Mouse (Mus musculus) MEL (cell line): Measurements from ENCODE around the gene Afg1l. TPM values are rescaled to one million over a fixed set of nuclear protein-coding genes. Genes with fewer than 3 reads are reported as not detected.

ENCODE experiments used
- DNase-seq: peaks from one replicate; pipeline ENCODE4 v3.0.0; 2011; ENCODE audit warnings: low read depth, low spot score
- H3K27ac ChIP-seq: 2 replicates; pipeline ENCODE4 v1.5.1; 2012; ENCODE audit warnings: low read depth, mild to moderate bottlenecking, control low read depth, low read length, moderate library complexity; ENCODE audit not compliant: control insufficient read depth
- H3K27me3 ChIP-seq, 2 experiments: fragments of 150-350 bp in 1 of 2; sonication (generic) in 1 of 2; 2 replicates each; pipeline ENCODE4 v1.6.1; 2012; ENCODE audit warnings: low read length in 2 of 2, mild to moderate bottlenecking in 2 of 2, improper control_type of control experiment in 1 of 2, moderate library complexity in 1 of 2; ENCODE audit not compliant: insufficient read depth in 2 of 2, control insufficient read depth in 1 of 2
- H3K36me3 ChIP-seq, 2 experiments: 2 replicates each; pipeline ENCODE4 v1.6.1; 2012 to 2014; ENCODE audit warnings: low read length in 2 of 2, improper control_type of control experiment in 1 of 2, inconsistent platforms in 1 of 2, mild to moderate bottlenecking in 1 of 2; ENCODE audit not compliant: insufficient read depth in 2 of 2, control insufficient read depth in 1 of 2
- H3K4me1 ChIP-seq, 2 experiments: fragments of 150-350 bp in 1 of 2; sonication (generic) in 1 of 2; 2 replicates each; pipeline ENCODE4 v1.6.1; 2012; ENCODE audit warnings: low read length in 2 of 2, improper control_type of control experiment in 1 of 2, mild to moderate bottlenecking in 1 of 2; ENCODE audit not compliant: insufficient read depth in 2 of 2, control insufficient read depth in 1 of 2
- H3K4me3 ChIP-seq, 2 experiments: fragments of 150-350 bp in 1 of 2; sonication (generic) in 1 of 2; 2 replicates each; pipeline ENCODE4 v1.5.1; 2012; ENCODE audit warnings: low read depth in 2 of 2, low read length in 2 of 2, mild to moderate bottlenecking in 2 of 2, moderate library complexity in 2 of 2, control low read depth in 1 of 2, improper control_type of control experiment in 1 of 2; ENCODE audit not compliant: control insufficient read depth in 1 of 2, insufficient read depth in 1 of 2
- H3K79me2 ChIP-seq: 2 replicates; pipeline ENCODE4 v1.6.1; 2012; ENCODE audit warnings: mild to moderate bottlenecking, low read length, moderate library complexity; ENCODE audit not compliant: control insufficient read depth, poor library complexity, insufficient read depth
- H3K9ac ChIP-seq: 2 replicates; pipeline ENCODE4 v1.6.1; 2012; ENCODE audit warnings: low read depth, mild to moderate bottlenecking, control low read depth, low read length, moderate library complexity; ENCODE audit not compliant: control insufficient read depth, poor library complexity, severe bottlenecking
- H3K9me3 ChIP-seq: fragments of 150-350 bp; sonication (generic); replicated peaks from 2 replicates; pipeline ENCODE4 v1.6.1; 2012; ENCODE audit warnings: mild to moderate bottlenecking, low read length, improper control_type of control experiment, moderate library complexity; ENCODE audit not compliant: insufficient read depth
- BHLHE40 ChIP-seq: IDR thresholded peaks from 2 replicates; pipeline ENCODE4 v1.6.1; 2012; ENCODE audit warnings: low read depth, mild to moderate bottlenecking, inconsistent platforms, low read length, improper control_type of control experiment, borderline replicate concordance
- CHD1 ChIP-seq: IDR thresholded peaks from 2 replicates; pipeline ENCODE4 v1.6.1; 2012; ENCODE audit warnings: low read depth, mild to moderate bottlenecking, inconsistent platforms, low read length, improper control_type of control experiment
- CHD2 ChIP-seq: IDR thresholded peaks from 2 replicates; pipeline ENCODE4 v1.6.1; 2011; ENCODE audit warnings: low read length, improper control_type of control experiment
- E2F4 ChIP-seq: IDR thresholded peaks from 2 replicates; pipeline ENCODE4 v1.6.1; 2011; ENCODE audit warnings: low read depth, low read length, improper control_type of control experiment, borderline replicate concordance
- ELF1 ChIP-seq: IDR thresholded peaks from 2 replicates; pipeline ENCODE4 v1.6.1; 2014; ENCODE audit warnings: low read depth, mild to moderate bottlenecking, inconsistent platforms, low read length, improper control_type of control experiment, moderate library complexity
- ETS1 ChIP-seq: IDR thresholded peaks from 2 replicates; pipeline ENCODE4 v1.6.1; 2012; ENCODE audit warnings: low read depth, mild to moderate bottlenecking, inconsistent platforms, low read length, improper control_type of control experiment, moderate library complexity
- GABPA ChIP-seq: IDR thresholded peaks from 2 replicates; pipeline ENCODE4 v1.6.1; 2012; ENCODE audit warnings: low read depth, mild to moderate bottlenecking, inconsistent platforms, low read length, improper control_type of control experiment, moderate library complexity
- GATA1 ChIP-seq: IDR thresholded peaks from 2 replicates; pipeline ENCODE4 v1.6.1; 2011; ENCODE audit warnings: low read depth, low read length, improper control_type of control experiment
- HCFC1 ChIP-seq: IDR thresholded peaks from 2 replicates; pipeline ENCODE4 v1.6.1; 2012; ENCODE audit warnings: low read depth, mild to moderate bottlenecking, inconsistent platforms, low read length, improper control_type of control experiment, moderate library complexity
- KAT2A ChIP-seq: conservative IDR thresholded peaks from 2 replicates; pipeline ENCODE4 v1.6.1; 2012; ENCODE audit warnings: low read depth, low read length, improper control_type of control experiment, inconsistent platforms
- MAFK ChIP-seq: IDR thresholded peaks from 2 replicates; pipeline ENCODE4 v1.6.1; 2011; ENCODE audit warnings: low read depth, mild to moderate bottlenecking, low read length, improper control_type of control experiment, borderline replicate concordance
- MAX ChIP-seq: IDR thresholded peaks from 2 replicates; pipeline ENCODE4 v1.6.1; 2011; ENCODE audit warnings: low read length, improper control_type of control experiment
- MEF2A ChIP-seq: IDR thresholded peaks from 2 replicates; pipeline ENCODE4 v1.6.1; 2014; ENCODE audit warnings: low read depth, mild to moderate bottlenecking, inconsistent platforms, low read length, improper control_type of control experiment; ENCODE audit not compliant: poor library complexity, insufficient replicate concordance, severe bottlenecking; ENCODE audit errors: extremely low read depth
- MXI1 ChIP-seq: IDR thresholded peaks from 2 replicates; pipeline ENCODE4 v1.6.1; 2011; ENCODE audit warnings: mild to moderate bottlenecking, low read depth, low read length, improper control_type of control experiment
- MYB ChIP-seq: IDR thresholded peaks from 2 replicates; pipeline ENCODE4 v1.6.1; 2011; ENCODE audit warnings: mild to moderate bottlenecking, low read depth, low read length, improper control_type of control experiment
- NELFE ChIP-seq: IDR thresholded peaks from 2 replicates; pipeline ENCODE4 v1.6.1; 2011; ENCODE audit warnings: low read depth, low read length, improper control_type of control experiment
- POLR2A ChIP-seq, 2 experiments: IDR thresholded peaks; 2 replicates each; pipeline ENCODE4 v1.6.1; 2011 to 2012; ENCODE audit warnings: low read length in 2 of 2, mild to moderate bottlenecking in 2 of 2, control low read depth in 1 of 2, improper control_type of control experiment in 1 of 2, low read depth in 1 of 2, moderate library complexity in 1 of 2; ENCODE audit not compliant: control insufficient read depth in 1 of 2, insufficient read depth in 1 of 2, poor library complexity in 1 of 2
- POLR2AphosphoS5 ChIP-seq: IDR thresholded peaks from 2 replicates; pipeline ENCODE4 v1.6.1; 2012; ENCODE audit warnings: low read depth, borderline replicate concordance, mild to moderate bottlenecking, inconsistent platforms, low read length, moderate library complexity, mixed read lengths
- RAD21 ChIP-seq: IDR thresholded peaks from 2 replicates; pipeline ENCODE4 v1.6.1; 2011; ENCODE audit warnings: mild to moderate bottlenecking, low read depth, low read length, improper control_type of control experiment
- RCOR1 ChIP-seq: IDR thresholded peaks from 2 replicates; pipeline ENCODE4 v1.6.1; 2012; ENCODE audit warnings: low read depth, mild to moderate bottlenecking, inconsistent platforms, low read length, improper control_type of control experiment
- SIN3A ChIP-seq: IDR thresholded peaks from 2 replicates; pipeline ENCODE4 v1.6.1; 2012; ENCODE audit warnings: low read length, improper control_type of control experiment, inconsistent platforms
- TAL1 ChIP-seq: IDR thresholded peaks from 2 replicates; pipeline ENCODE4 v1.6.1; 2012; ENCODE audit warnings: mild to moderate bottlenecking, inconsistent platforms, low read length, moderate library complexity, mixed read lengths
- TBP ChIP-seq: IDR thresholded peaks from 2 replicates; pipeline ENCODE4 v1.8.0; 2011; ENCODE audit warnings: low read depth, low read length, improper control_type of control experiment
- TCF12 ChIP-seq: IDR thresholded peaks from 2 replicates; pipeline ENCODE4 v1.6.1; 2014; ENCODE audit warnings: low read depth, mild to moderate bottlenecking, inconsistent platforms, low read length, improper control_type of control experiment, moderate library complexity
- UBTF ChIP-seq: IDR thresholded peaks from 2 replicates; pipeline ENCODE4 v1.6.1; 2012; ENCODE audit warnings: low read depth, mild to moderate bottlenecking, inconsistent platforms, low read length, improper control_type of control experiment, moderate library complexity, borderline replicate concordance; ENCODE audit not compliant: insufficient read depth
- USF2 ChIP-seq, 2 experiments: IDR thresholded peaks; 2 replicates each; pipeline ENCODE4 v1.6.1; 2011 to 2012; ENCODE audit warnings: improper control_type of control experiment in 2 of 2, low read length in 2 of 2, borderline replicate concordance in 1 of 2, inconsistent platforms in 1 of 2, low read depth in 1 of 2, mild to moderate bottlenecking in 1 of 2; ENCODE audit not compliant: insufficient read depth in 1 of 2
- ZC3H11A ChIP-seq: IDR thresholded peaks from 2 replicates; pipeline ENCODE4 v1.6.1; 2012; ENCODE audit warnings: low read depth, mild to moderate bottlenecking, inconsistent platforms, low read length, improper control_type of control experiment
- ZKSCAN1 ChIP-seq: IDR thresholded peaks from 2 replicates; pipeline ENCODE4 v1.6.1; 2012; ENCODE audit warnings: low read depth, mild to moderate bottlenecking, inconsistent platforms, low read length, improper control_type of control experiment, moderate library complexity
- ZNF384 ChIP-seq: IDR thresholded peaks from 2 replicates; pipeline ENCODE4 v1.6.1; 2012; ENCODE audit warnings: low read depth, mild to moderate bottlenecking, inconsistent platforms, low read length, improper control_type of control experiment
- polyA plus RNA-seq, 2 experiments: library from polyadenylated mRNA; stranded (reverse) in 1 of 2; unstranded in 1 of 2; fragments of >175 nt in 1 of 2; fragments of >200 nt in 1 of 2; gene quantifications; 2 replicates each; pipeline versions ENCODE4 v1.2.1 to v1.2.4; 2012; ENCODE audit warnings: low replicate concordance in 2 of 2, low read depth in 1 of 2; ENCODE audit not compliant: insufficient read length in 2 of 2, insufficient read depth in 1 of 2, missing spikeins in 1 of 2
- total RNA-seq: library from RNA; depleted of rRNA; stranded (reverse); fragments of 300-350 nt; gene quantifications from 2 replicates; pipeline ENCODE4 v1.2.3, GENCODE M21; 2012

The Afg1l gene
- total and polyA plus RNA-seq, 3 experiments, result 3.4 to 3.7 TPM; not detected in 1

DNA sequence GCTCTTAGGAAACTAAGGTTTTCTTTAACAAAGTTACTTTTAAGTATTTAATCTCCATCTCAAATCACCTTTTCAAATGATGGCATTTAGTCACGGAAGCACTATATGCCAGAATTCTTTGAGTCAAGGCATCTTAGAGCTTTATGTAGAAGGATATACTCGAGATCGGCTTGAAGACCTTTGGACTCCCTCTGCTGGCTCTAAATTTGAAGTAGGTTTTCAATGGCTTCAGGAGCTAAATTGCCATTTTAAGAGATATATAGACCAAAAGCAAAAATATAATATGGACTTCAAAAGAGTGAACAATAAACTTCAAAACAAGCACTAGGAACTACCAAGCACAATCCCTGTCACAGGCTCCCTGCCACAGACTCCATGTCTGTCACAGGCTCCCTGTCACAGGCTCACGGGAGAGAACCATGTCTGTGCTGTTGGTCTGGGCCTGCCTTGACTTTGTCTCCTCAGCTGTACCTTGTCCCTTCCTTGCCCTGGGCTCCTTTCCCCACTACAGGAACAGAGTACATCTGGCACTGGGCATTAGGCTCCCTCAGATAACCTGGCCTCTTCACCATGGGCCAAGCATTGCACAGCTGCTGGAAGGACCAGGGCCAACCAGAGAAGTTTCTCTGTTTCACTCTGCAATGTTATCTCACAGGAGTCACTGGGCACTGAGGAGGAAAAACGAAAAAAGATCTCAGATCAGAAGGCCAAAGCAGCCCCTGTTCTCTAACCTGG is 210.4 kb downstream of the Afg1l start:
- no peak overlapping the region for H3K9ac ChIP-seq
- H3K79me2 ChIP-seq, result peaks cover 34% of the 10 kb centered on the region
- no peak overlapping the region for H3K4me3 ChIP-seq
- H3K4me1 ChIP-seq, result peaks cover 31 to 57% of the 10 kb centered on the region in 2 experiments
- H3K27ac ChIP-seq, result no peak overlapping the region
- H3K36me3 ChIP-seq, result peaks cover 16 to 66% of the 10 kb centered on the region in 2 experiments
- H3K27me3 ChIP-seq, result no peaks in the 10 kb centered on the region
- no peak for DNase-seq
- no peaks in the 10 kb centered on the region for H3K9me3 ChIP-seq
- no peak for TF ChIP-seq TBP
- no peak for TF ChIP-seq ZKSCAN1
- TF ChIP-seq MYB, result no peak
- no peak for TF ChIP-seq UBTF
- TF ChIP-seq MAFK, result no peak
- TF ChIP-seq HCFC1, result no peak
- TF ChIP-seq E2F4, result no peak
- no peak for TF ChIP-seq TAL1
- TF ChIP-seq MEF2A, result no peak
- no peak for TF ChIP-seq POLR2A (IDR thresholded peaks at IDR 0.05; ENCODE audit: control insufficient read depth in 1 of 2, insufficient read depth in 1 of 2, low read depth in 1 of 2, low read length in 2 of 2, poor library complexity in 1 of 2)
- no peak for TF ChIP-seq CHD1
- TF ChIP-seq KAT2A, result no peak

- H3K4me3 ChIP-seq, result no peak overlapping the region
- H3K9me3 ChIP-seq, result no peaks in the 10 kb centered on the region
- H3K36me3 ChIP-seq, result peaks cover 19 to 65% of the 10 kb centered on the region in 2 experiments
- H3K4me1 ChIP-seq, result peaks cover 32 to 57% of the 10 kb centered on the region in 2 experiments
- H3K79me2 ChIP-seq, result peaks cover 28% of the 10 kb centered on the region
- no peak overlapping the region for H3K9ac ChIP-seq
- H3K27me3 ChIP-seq, result no peaks in the 10 kb centered on the region
- peak overlapping the region; percentile 28 for H3K27ac ChIP-seq
- peak; percentile 73 for DNase-seq
- TF ChIP-seq MEF2A (no peak), GATA1 (peak; percentile 90), MAX (no peak), MXI1 (peak; percentile 47), SIN3A (peak; percentile 83), CHD2 (no peak), USF2 (IDR thresholded peaks at IDR 0.05; ENCODE audit: borderline replicate concordance in 1 of 2, insufficient read depth in 1 of 2, low read depth in 1 of 2, low read length in 2 of 2) (no peak), POLR2AphosphoS5 (no peak), ELF1 (no peak), ZKSCAN1 (no peak), ZC3H11A (no peak), ETS1 (peak; percentile 89), RAD21 (no peak), TCF12 (peak; percentile 98), TAL1 (peak; percentile 83), MAFK (no peak), CHD1 (no peak), BHLHE40 (peak; percentile 85), GABPA (no peak), NELFE (no peak), POLR2A (IDR thresholded peaks at IDR 0.05; ENCODE audit: control insufficient read depth in 1 of 2, insufficient read depth in 1 of 2, low read depth in 1 of 2, low read length in 2 of 2, poor library complexity in 1 of 2) (no peak), ZNF384 (no peak), RCOR1 (peak; percentile 73)
Observed at GRCm38 (mm10) chr10:42265021-42265689, 213.2 kb downstream of the Afg1l start.
